Mouse (Mus musculus): ENCODE measurements around the gene Efcc1. TPM values are rescaled to one million over a fixed set of nuclear protein-coding genes. Genes with fewer than 3 reads are reported as not detected.

The Efcc1 gene
- polyA plus RNA-seq, 1 experiment from 2014 or later, result 3.8 TPM

DNA sequence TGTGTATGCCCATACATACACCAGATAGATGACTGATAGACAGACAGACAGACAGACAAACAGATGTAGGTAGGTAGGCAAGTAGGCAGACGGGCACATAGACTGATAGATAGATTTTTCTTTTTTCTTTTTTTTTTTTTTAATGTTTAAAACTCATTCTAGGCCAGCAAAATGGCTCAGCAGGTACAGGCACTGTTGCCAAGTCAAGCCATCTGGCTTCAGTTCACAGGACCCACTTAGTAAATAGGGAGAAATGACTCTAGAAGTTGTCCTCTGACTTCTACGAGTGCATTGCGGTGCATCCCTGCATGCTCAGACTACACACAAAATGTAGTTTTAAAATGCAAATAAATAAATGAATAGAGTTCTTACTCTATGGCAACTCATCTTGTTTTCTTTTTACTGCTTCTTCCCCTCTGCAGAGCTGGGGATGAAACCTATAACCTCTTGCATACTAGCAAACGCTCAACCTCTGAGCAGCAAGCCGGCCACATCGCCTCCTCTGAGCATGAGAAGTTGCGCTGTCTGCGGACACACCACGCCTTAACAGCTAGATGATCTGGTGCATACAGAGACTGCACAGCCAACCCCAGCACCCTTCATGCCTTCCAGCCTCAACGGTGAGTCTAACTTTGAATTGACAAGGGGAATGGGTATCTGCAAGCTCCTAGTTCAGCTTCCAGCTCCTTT, 63.3 kb downstream of the Efcc1 start:
- DNase-seq (no peak), ATAC-seq (ENCODE audit: insufficient read depth) (no peak)
- no peak for TF ChIP-seq CTCF (IDR thresholded peaks at IDR 0.05; ENCODE audit: low read depth)
- H3K4me3 ChIP-seq (ENCODE audit: low read depth, low read length), result no peak overlapping the region
- WGBS, result 89% methylated on average over 10 of the region's 10 CpGs
- peaks cover 24% of the 10 kb centered on the region for H3K36me3 ChIP-seq (ENCODE audit: insufficient read depth)
- H3K27me3 ChIP-seq (ENCODE audit: insufficient read depth, low read length), result no peaks in the 10 kb centered on the region
- peaks cover 7% of the 10 kb centered on the region; the same call in 1 of the 2 replicates for H3K4me1 ChIP-seq (ENCODE audit: insufficient read depth)
- no peak overlapping the region for H3K9ac ChIP-seq
- no peak overlapping the region for H3K4me2 ChIP-seq
- no peak overlapping the region for H3K27ac ChIP-seq (ENCODE audit: low read depth)
- H3K9me3 ChIP-seq (ENCODE audit: low read depth, low read length), result no peaks in the 10 kb centered on the region

DNA sequence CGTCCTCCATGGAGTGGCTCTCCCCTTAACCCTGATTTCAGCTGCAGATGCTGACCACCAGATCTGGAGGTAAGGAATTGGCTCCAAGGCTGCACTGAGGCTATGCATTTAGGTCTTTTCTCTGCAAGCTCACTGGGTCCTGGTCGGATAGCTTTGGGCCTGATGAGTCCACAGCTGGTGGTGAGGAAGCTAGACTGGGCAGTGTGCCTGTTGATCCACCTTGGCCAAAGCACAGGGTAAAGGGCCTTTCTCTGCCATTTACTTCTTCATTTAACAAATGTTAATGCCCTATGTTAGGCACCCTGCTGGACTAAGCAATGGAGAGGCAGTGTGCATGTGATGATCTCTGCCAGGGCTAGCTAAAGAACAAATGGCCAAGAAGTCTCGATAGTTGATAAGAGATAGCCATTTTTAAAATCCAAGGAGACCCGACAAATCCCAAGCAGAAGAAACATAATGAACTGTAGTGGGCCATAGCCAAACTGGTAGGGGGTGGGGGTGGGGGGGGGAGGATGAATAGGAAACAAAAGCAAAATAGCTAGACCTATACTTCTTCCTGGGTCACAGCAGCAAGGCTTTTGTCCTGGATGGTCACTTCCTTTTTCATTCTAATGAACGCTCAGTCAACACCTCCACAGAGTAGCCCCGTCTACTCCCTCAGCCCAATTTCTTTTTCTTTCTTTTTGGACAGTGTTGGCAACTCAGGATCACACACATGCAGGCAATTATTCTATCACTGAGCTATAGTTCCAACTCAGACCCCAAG, 64.9 kb downstream of the Efcc1 start:
- peaks cover 24% of the 10 kb centered on the region for H3K36me3 ChIP-seq (ENCODE audit: insufficient read depth)
- no peak overlapping the region for H3K9ac ChIP-seq
- no peak overlapping the region for H3K27ac ChIP-seq (ENCODE audit: low read depth)
- DNase-seq (no peak), ATAC-seq (ENCODE audit: insufficient read depth) (no peak)
- no peak overlapping the region for H3K4me2 ChIP-seq
- no peak overlapping the region for H3K4me3 ChIP-seq (ENCODE audit: low read depth, low read length)
- H3K27me3 ChIP-seq (ENCODE audit: insufficient read depth, low read length), result no peaks in the 10 kb centered on the region
- H3K4me1 ChIP-seq (ENCODE audit: insufficient read depth), result no peaks in the 10 kb centered on the region; the same call in 1 of the 2 replicates
- no peaks in the 10 kb centered on the region for H3K9me3 ChIP-seq (ENCODE audit: low read depth, low read length)
- WGBS, result 71% methylated on average over 6 of the region's 6 CpGs
- no peak for TF ChIP-seq CTCF (IDR thresholded peaks at IDR 0.05; ENCODE audit: low read depth)

DNA sequence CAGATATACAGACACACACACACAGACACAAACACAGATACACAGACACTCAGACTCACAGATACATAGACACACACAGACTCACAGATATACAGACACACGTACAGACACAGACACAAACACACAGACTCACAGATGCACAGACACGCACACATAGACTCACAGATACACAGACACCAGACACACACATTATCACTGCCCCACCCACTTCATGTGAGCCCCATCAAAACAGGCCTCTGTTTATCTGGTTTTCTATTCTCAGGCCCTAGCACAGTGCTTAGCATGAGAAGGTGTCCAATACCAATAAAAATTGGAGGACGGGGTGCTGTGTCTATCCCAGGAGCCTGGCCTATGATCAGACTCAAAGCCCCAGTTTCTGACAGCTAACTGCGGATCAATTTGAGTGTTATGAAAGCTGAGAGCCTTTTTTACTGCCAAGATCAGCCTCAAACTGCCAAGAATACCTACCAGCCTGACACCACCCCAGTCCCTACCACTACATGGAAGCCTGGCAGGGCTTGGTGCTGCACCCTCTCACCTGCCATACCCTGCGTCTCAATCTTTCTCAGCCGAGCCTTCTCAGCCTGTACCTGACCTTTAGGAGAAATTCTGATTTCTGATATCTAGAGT, 65.7 kb downstream of the Efcc1 start:
- 84% methylated on average over 6 of the region's 6 CpGs for WGBS
- Histone ChIP-seq H3K4me1 (ENCODE audit: insufficient read depth) (no peaks in the 10 kb centered on the region), H3K27ac (ENCODE audit: low read depth) (no peak overlapping the region), H3K9ac (no peak overlapping the region), H3K9me3 (ENCODE audit: low read depth, low read length) (no peaks in the 10 kb centered on the region), H3K4me3 (ENCODE audit: low read depth, low read length) (no peak overlapping the region), H3K27me3 (ENCODE audit: insufficient read depth, low read length) (no peaks in the 10 kb centered on the region), H3K4me2 (no peak overlapping the region), H3K36me3 (ENCODE audit: insufficient read depth) (peaks cover 24% of the 10 kb centered on the region)
- DNase-seq (no peak), ATAC-seq (ENCODE audit: insufficient read depth) (no peak)
- TF ChIP-seq CTCF (IDR thresholded peaks at IDR 0.05; ENCODE audit: low read depth), result no peak

DNA sequence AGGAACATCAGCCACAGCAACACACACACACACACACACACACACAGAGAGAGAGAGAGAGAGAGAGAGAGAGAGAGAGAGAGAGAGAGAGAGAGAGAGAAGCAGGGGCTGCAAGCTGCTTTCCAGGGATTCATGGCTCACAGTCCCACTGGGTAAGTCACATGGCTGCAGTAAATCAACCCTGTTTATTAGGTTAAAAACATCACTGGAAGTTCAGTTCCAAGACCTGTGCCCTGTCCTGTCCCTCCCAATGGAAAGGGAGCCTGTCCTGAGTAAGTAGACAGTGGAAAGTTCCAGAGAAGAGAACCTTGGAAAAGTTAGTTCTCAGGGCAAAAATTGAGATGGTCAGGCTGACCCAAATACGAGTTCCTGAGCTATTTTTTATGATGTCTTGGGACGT, 66.7 kb downstream of the Efcc1 start:
- WGBS, result 37% methylated on average over 2 of the region's 2 CpGs
- Histone ChIP-seq H3K4me2 (no peak overlapping the region), H3K9me3 (ENCODE audit: low read depth, low read length) (no peaks in the 10 kb centered on the region), H3K9ac (no peak overlapping the region), H3K4me3 (ENCODE audit: low read depth, low read length) (no peak overlapping the region), H3K27ac (ENCODE audit: low read depth) (no peak overlapping the region), H3K36me3 (ENCODE audit: insufficient read depth) (peaks cover 17% of the 10 kb centered on the region), H3K4me1 (ENCODE audit: insufficient read depth) (no peaks in the 10 kb centered on the region), H3K27me3 (ENCODE audit: insufficient read depth, low read length) (no peaks in the 10 kb centered on the region)
- DNase-seq (no peak), ATAC-seq (ENCODE audit: insufficient read depth) (no peak)
- no peak for TF ChIP-seq CTCF (IDR thresholded peaks at IDR 0.05; ENCODE audit: low read depth)

DNA sequence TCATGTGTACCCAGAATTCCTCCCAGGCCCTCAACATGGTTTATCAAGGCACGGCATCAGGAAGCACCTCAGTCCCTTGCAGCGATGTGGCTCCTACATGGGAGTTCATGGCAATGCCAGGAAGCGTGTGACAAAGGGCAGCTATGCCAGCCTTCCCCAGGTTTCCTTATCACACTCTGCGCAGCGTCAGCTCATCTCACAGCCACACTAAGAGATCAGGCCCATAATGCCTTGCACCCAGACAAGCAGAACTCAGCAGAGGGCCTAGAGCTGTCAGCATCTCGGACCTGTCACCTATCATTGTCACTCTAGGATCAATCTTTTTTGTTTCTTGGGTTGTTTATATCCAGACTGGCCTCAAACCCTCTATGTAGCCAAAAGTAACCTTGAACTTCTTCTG, 68.9 kb downstream of the Efcc1 start:
- no peak overlapping the region for H3K4me3 ChIP-seq (ENCODE audit: low read depth, low read length)
- H3K27me3 ChIP-seq (ENCODE audit: insufficient read depth, low read length), result no peaks in the 10 kb centered on the region
- H3K36me3 ChIP-seq (ENCODE audit: insufficient read depth), result 0 out of 2 replicates have a peak, but pooled peaks cover 5% of the 10 kb centered on the region
- no peak overlapping the region for H3K9ac ChIP-seq
- H3K9me3 ChIP-seq (ENCODE audit: low read depth, low read length), result no peaks in the 10 kb centered on the region
- no peak for ATAC-seq (ENCODE audit: insufficient read depth)
- no peak overlapping the region for H3K27ac ChIP-seq (ENCODE audit: low read depth)
- no peak for TF ChIP-seq CTCF (IDR thresholded peaks at IDR 0.05; ENCODE audit: low read depth)
- no peak overlapping the region for H3K4me2 ChIP-seq
- H3K4me1 ChIP-seq (ENCODE audit: insufficient read depth), result no peaks in the 10 kb centered on the region
- no peak for DNase-seq
- WGBS, result 82% methylated on average over 6 of the region's 6 CpGs

DNA sequence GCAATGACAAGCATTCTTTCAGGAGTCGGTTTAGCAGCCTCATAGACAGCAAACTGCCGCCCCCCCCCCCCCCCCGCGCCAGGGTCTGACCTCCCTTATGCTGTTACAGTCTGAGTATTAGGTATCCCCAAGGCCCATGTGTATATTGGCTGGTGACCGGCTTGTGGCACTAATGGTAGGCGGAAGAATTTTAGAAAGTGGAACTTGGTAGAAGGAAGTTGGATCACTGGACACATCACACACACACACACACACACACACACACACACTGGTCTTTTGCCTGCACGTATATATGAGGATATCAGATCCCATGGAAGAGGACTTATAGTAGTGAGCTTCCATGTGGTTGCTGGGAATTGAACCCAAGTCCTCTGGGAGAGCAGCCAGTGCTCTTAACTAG, 71.8 kb downstream of the Efcc1 start:
- no peak for DNase-seq
- Histone ChIP-seq H3K9me3 (ENCODE audit: low read depth, low read length) (no peaks in the 10 kb centered on the region), H3K27ac (ENCODE audit: low read depth) (no peak overlapping the region), H3K36me3 (ENCODE audit: insufficient read depth) (0 out of 2 replicates have a peak, but pooled peaks cover 11% of the 10 kb centered on the region), H3K4me1 (ENCODE audit: insufficient read depth) (no peaks in the 10 kb centered on the region), H3K9ac (no peak overlapping the region), H3K4me2 (no peak overlapping the region), H3K27me3 (ENCODE audit: insufficient read depth, low read length) (no peaks in the 10 kb centered on the region), H3K4me3 (ENCODE audit: low read depth, low read length) (no peak overlapping the region)
- ATAC-seq (ENCODE audit: insufficient read depth), result no peak
- 78% methylated on average over 7 of the region's 7 CpGs for WGBS
- TF ChIP-seq CTCF (IDR thresholded peaks at IDR 0.05; ENCODE audit: low read depth), result no peak

DNA sequence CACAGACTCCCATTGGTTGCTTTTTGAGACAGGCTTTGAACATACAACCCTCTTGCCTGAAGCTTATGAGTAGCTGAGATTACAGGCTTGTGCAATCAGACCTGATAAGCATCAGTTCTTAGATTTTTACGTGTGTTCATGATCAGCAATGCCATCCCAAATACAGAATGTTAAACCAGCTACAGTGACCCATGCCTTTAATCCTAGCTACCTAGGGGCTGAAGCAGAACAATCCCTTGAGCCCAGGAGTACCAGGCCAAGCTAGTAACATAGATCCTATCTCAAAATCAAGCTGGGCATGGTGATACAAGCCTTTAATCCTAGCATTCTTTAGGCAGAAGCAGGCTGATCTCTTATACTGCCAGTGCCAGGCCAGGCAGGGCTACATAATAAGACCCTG, 73.4 kb downstream of the Efcc1 start:
- H3K27me3 ChIP-seq (ENCODE audit: insufficient read depth, low read length), result no peaks in the 10 kb centered on the region
- H3K36me3 ChIP-seq (ENCODE audit: insufficient read depth), result 0 out of 2 replicates have a peak, but pooled peaks cover 11% of the 10 kb centered on the region
- ATAC-seq (ENCODE audit: insufficient read depth) (no peak), DNase-seq (no peak)
- H3K4me1 ChIP-seq (ENCODE audit: insufficient read depth), result no peaks in the 10 kb centered on the region
- no peak overlapping the region for H3K9ac ChIP-seq
- H3K4me2 ChIP-seq, result no peak overlapping the region
- no peaks in the 10 kb centered on the region for H3K9me3 ChIP-seq (ENCODE audit: low read depth, low read length)
- 77% methylated on average over 1 of the region's 1 CpGs for WGBS
- H3K4me3 ChIP-seq (ENCODE audit: low read depth, low read length), result no peak overlapping the region
- TF ChIP-seq CTCF (IDR thresholded peaks at IDR 0.05; ENCODE audit: low read depth), result no peak
- no peak overlapping the region for H3K27ac ChIP-seq (ENCODE audit: low read depth)
